Mouse (Mus musculus) CH12.LX (cell line): ENCODE data around the gene Heyl. TPM values are rescaled to one million over a fixed set of nuclear protein-coding genes. Genes with fewer than 3 reads are reported as not detected.

Experiments used
- DNase-seq: peaks from one replicate; pipeline ENCODE4 v3.0.0-alpha.2; 2013; ENCODE audit errors: extremely low read depth
- H3K27ac ChIP-seq: 2 replicates; pipeline ENCODE4 v1.5.1; 2012; ENCODE audit warnings: low read depth, mild to moderate bottlenecking, control low read depth, moderate library complexity; ENCODE audit not compliant: insufficient read depth
- H3K27me3 ChIP-seq: replicated peaks from 2 replicates; pipeline ENCODE3; 2012; ENCODE audit warnings: inconsistent platforms
- H3K36me3 ChIP-seq, 2 experiments: replicated peaks in 1 of 2; 2 replicates each; pipeline versions ENCODE3 to v1.6.1; 2012; ENCODE audit warnings: inconsistent platforms in 1 of 2, low read length in 1 of 2, mild to moderate bottlenecking in 1 of 2, mixed read lengths in 1 of 2, moderate library complexity in 1 of 2; ENCODE audit not compliant: control insufficient read depth in 1 of 2, insufficient read depth in 1 of 2
- H3K4me1 ChIP-seq, 2 experiments: 2 replicates each; pipeline ENCODE4 v1.6.1; 2012; ENCODE audit warnings: inconsistent platforms in 1 of 2, moderate library complexity in 1 of 2; ENCODE audit not compliant: insufficient read depth in 2 of 2, control insufficient read depth in 1 of 2
- H3K4me2 ChIP-seq: 2 replicates; pipeline ENCODE4 v1.6.1; 2012; ENCODE audit warnings: low read depth, mild to moderate bottlenecking, control low read depth; ENCODE audit not compliant: poor library complexity, insufficient read depth, severe bottlenecking
- H3K4me3 ChIP-seq, 3 experiments: fragments of 150-350 bp in 1 of 3; sonication (generic) in 1 of 3; replicated peaks in 1 of 3; 2 replicates each; pipeline versions ENCODE3 to v1.5.1; 2011 to 2012; ENCODE audit warnings: low read depth in 2 of 3, low read length in 2 of 3, mild to moderate bottlenecking in 2 of 3, moderate library complexity in 2 of 3, control low read depth in 1 of 3, improper control_type of control experiment in 1 of 3, inconsistent platforms in 1 of 3, mixed read lengths in 1 of 3; ENCODE audit not compliant: poor library complexity in 1 of 3
- H3K79me2 ChIP-seq: replicated peaks from 2 replicates; pipeline ENCODE4 v1.6.1; 2012; ENCODE audit warnings: mild to moderate bottlenecking, moderate library complexity; ENCODE audit not compliant: control insufficient read depth, poor library complexity, insufficient read depth, severe bottlenecking; ENCODE audit errors: extremely low read depth
- H3K9ac ChIP-seq: 2 replicates; pipeline ENCODE4 v1.6.1; 2012; ENCODE audit warnings: low read depth, mild to moderate bottlenecking, control low read depth, moderate library complexity; ENCODE audit not compliant: insufficient read depth
- H3K9me3 ChIP-seq: replicated peaks from 2 replicates; pipeline ENCODE3; 2012; ENCODE audit warnings: low read length, inconsistent platforms, mixed read lengths
- CHD2 ChIP-seq: IDR thresholded peaks from 2 replicates; pipeline ENCODE4 v1.6.1; 2011; ENCODE audit warnings: low read length, improper control_type of control experiment
- E2F4 ChIP-seq: IDR thresholded peaks from 2 replicates; pipeline ENCODE4 v1.6.1; 2011; ENCODE audit warnings: low read depth, low read length, improper control_type of control experiment; ENCODE audit not compliant: insufficient replicate concordance
- ELF1 ChIP-seq: IDR thresholded peaks from 2 replicates; pipeline ENCODE4 v1.6.1; 2014; ENCODE audit warnings: low read depth, mild to moderate bottlenecking, inconsistent platforms, low read length, improper control_type of control experiment
- GABPA ChIP-seq: IDR thresholded peaks from 2 replicates; pipeline ENCODE4 v1.6.1; 2012; ENCODE audit warnings: low read depth, low read length, improper control_type of control experiment, inconsistent platforms; ENCODE audit not compliant: insufficient replicate concordance
- IRF4 ChIP-seq: IDR thresholded peaks from 2 replicates; pipeline ENCODE4 v1.6.1; 2014; ENCODE audit warnings: low read depth, mild to moderate bottlenecking, inconsistent platforms, low read length, improper control_type of control experiment
- MAFK ChIP-seq: IDR thresholded peaks from 2 replicates; pipeline ENCODE4 v1.6.1; 2011; ENCODE audit warnings: low read length, improper control_type of control experiment; ENCODE audit not compliant: insufficient replicate concordance
- MYC ChIP-seq: IDR thresholded peaks from 2 replicates; pipeline ENCODE4 v1.6.1; 2011; ENCODE audit warnings: low read depth, mild to moderate bottlenecking, improper control_type of control experiment, low read length
- NELFE ChIP-seq: IDR thresholded peaks from 2 replicates; pipeline ENCODE4 v1.6.1; 2011; ENCODE audit warnings: low read depth, low read length, improper control_type of control experiment
- PAX5 ChIP-seq: IDR thresholded peaks from 2 replicates; pipeline ENCODE4 v1.6.1; 2012; ENCODE audit warnings: low read length, inconsistent platforms, mixed read lengths
- POLR2AphosphoS2 ChIP-seq: IDR thresholded peaks from 2 replicates; pipeline ENCODE4 v1.6.1; 2011; ENCODE audit warnings: low read depth, low read length, improper control_type of control experiment
- RAD21 ChIP-seq: IDR thresholded peaks from 2 replicates; pipeline ENCODE4 v1.6.1; 2011; ENCODE audit warnings: low read depth, mild to moderate bottlenecking, low read length, improper control_type of control experiment, moderate library complexity
- TBP ChIP-seq: conservative IDR thresholded peaks from 2 replicates; pipeline ENCODE4 v1.6.1; 2011; ENCODE audit warnings: low read depth, low read length, improper control_type of control experiment
- TCF12 ChIP-seq: IDR thresholded peaks from 2 replicates; pipeline ENCODE4 v1.6.1; 2014; ENCODE audit warnings: low read depth, mild to moderate bottlenecking, inconsistent platforms, low read length, improper control_type of control experiment
- UBTF ChIP-seq: IDR thresholded peaks from 2 replicates; pipeline ENCODE4 v1.6.1; 2012; ENCODE audit warnings: low read depth, mild to moderate bottlenecking, inconsistent platforms, low read length, improper control_type of control experiment, moderate library complexity
- USF1 ChIP-seq: IDR thresholded peaks from 2 replicates; pipeline ENCODE4 v1.6.1; 2014; ENCODE audit warnings: low read depth, mild to moderate bottlenecking, inconsistent platforms, low read length, improper control_type of control experiment
- USF2 ChIP-seq: conservative IDR thresholded peaks from 2 replicates; pipeline ENCODE4 v1.6.1; 2011; ENCODE audit warnings: low read depth, low read length, improper control_type of control experiment
- ZMIZ1 ChIP-seq: IDR thresholded peaks from 2 replicates; pipeline ENCODE4 v1.6.1; 2012; ENCODE audit warnings: low read depth, mild to moderate bottlenecking, inconsistent platforms, low read length, improper control_type of control experiment
- dilution Hi-C: fragments of 300-500 bp; cut with MboI; formaldehyde crosslinking; loops from 2 replicates; pipeline ENCODE4 v1.14.3; 2020; ENCODE audit warnings: low sequenced_read_pairs; ENCODE audit not compliant: extremely low pct_unique_long_range_greater_than_20kb, extremely low pct_ligation_motif_present
- in situ Hi-C: fragments of 300-500 bp; cut with MboI; formaldehyde crosslinking; loops from 3 replicates; pipeline ENCODE4 v1.14.3; 2019; ENCODE audit warnings: low sequenced_read_pairs, low pct_ligation_motif_present, low pct_unique_long_range_greater_than_20kb, mixed read lengths
- polyA plus RNA-seq: library from polyadenylated mRNA; unstranded; fragments of >175 nt; gene quantifications from 2 replicates; pipeline ENCODE4 v1.2.1, GENCODE M21; 2012; ENCODE audit warnings: low read depth; ENCODE audit not compliant: insufficient read length
- total RNA-seq, 2 experiments: library from RNA; depleted of rRNA; stranded (reverse); fragments of 300-350 nt in 1 of 2; fragments of >200 nt in 1 of 2; gene quantifications; 2 replicates each; pipeline ENCODE4 v1.2.3; 2012 to 2014

The Heyl gene
- total and polyA plus RNA-seq, 3 experiments = not detected

DNA sequence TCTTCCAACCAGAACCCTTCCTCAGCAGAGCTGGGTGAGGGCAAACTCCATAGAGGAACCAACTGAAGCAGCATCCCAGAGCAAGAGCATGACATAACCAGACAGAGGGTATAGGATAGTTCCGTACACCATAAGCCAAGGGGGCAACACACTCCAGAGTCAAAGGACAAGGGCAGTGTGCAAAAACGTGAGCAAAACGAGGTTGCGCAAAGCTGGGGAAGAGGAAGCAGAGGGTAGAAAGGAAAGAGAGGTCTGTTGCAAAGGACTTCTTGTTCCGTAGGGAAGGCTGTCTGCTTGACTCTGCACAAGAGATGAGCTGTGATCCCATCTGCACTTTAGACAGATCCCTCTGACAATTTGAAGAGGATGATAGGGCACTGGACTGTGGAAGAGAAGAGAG, 26.0 kb upstream of the Heyl start:
- Histone ChIP-seq H3K9me3 (no peaks in the 10 kb centered on the region), H3K4me1 (no peaks in the 10 kb centered on the region), H3K27ac (no peak overlapping the region), H3K4me2 (no peak overlapping the region), H3K36me3 (no peaks in the 10 kb centered on the region), H3K79me2 (no peaks in the 10 kb centered on the region), H3K27me3 (peaks cover 86% of the 10 kb centered on the region)
- dilution Hi-C loops = no loop called here
- DNase-seq = no peak
- no peak for TF ChIP-seq MAFK
- no peak for TF ChIP-seq CHD2
- no peak for TF ChIP-seq ZMIZ1
- TF ChIP-seq TCF12 = no peak
- no peak for TF ChIP-seq IRF4
- TF ChIP-seq GABPA = no peak
- TF ChIP-seq POLR2AphosphoS2 = no peak
- TF ChIP-seq ELF1 = no peak
- no peak for TF ChIP-seq RAD21
- TF ChIP-seq USF2 = no peak
- no peak for TF ChIP-seq E2F4
- no peak for TF ChIP-seq TBP
- no peak for TF ChIP-seq UBTF
- TF ChIP-seq, all 38 proteins: peak for 0
- H3K9ac ChIP-seq = no peak overlapping the region
- in situ Hi-C loops = no loop called here
- no peak overlapping the region for H3K4me3 ChIP-seq

GRCm38 (mm10) chr4:123210996-123211395, 22.4 kb upstream of the Heyl start:
- no peaks in the 10 kb centered on the region for H3K36me3 ChIP-seq
- no peaks in the 10 kb centered on the region for H3K4me1 ChIP-seq
- H3K4me2 ChIP-seq = no peak overlapping the region
- H3K9ac ChIP-seq = no peak overlapping the region
- in situ Hi-C loops = no loop called here
- TF ChIP-seq MYC (no peak), NELFE (no peak), PAX5 (no peak), USF1 (no peak)
- H3K27me3 ChIP-seq = peaks cover 96% of the 10 kb centered on the region
- no peaks in the 10 kb centered on the region for H3K9me3 ChIP-seq
- dilution Hi-C loops = no loop called here
- DNase-seq = no peak
- H3K4me3 ChIP-seq = no peak overlapping the region
- H3K79me2 ChIP-seq = no peaks in the 10 kb centered on the region
- no peak overlapping the region for H3K27ac ChIP-seq
